Mouse (Mus musculus) lung, postnatal 4 days (tissue): Measurements from ENCODE around the gene Ptgir.

Experiments
- DNase-seq, 2 experiments: peaks; one replicate each; pipeline ENCODE4 v3.0.0; 2021

Ptgir gene

DNA sequence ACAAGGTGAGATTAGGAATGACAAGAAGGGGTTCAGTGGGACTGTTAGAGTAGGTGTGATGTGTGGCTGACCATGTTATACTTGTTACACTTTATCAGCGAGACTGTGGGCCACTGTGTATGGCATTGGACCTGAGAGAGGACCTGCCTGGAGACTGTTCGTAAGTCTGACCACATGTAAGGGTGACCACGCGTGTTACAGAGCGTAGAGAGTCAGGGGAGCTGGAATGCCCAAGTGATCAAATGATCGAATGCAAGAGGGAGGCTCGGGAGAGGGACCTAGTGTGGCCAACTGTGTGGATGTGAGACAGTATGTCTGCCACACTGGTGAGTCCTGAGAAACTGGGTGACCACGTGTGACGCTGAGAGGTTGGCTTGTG is 13.9 kb upstream of the Ptgir start:
- no peak for DNase-seq

DNA sequence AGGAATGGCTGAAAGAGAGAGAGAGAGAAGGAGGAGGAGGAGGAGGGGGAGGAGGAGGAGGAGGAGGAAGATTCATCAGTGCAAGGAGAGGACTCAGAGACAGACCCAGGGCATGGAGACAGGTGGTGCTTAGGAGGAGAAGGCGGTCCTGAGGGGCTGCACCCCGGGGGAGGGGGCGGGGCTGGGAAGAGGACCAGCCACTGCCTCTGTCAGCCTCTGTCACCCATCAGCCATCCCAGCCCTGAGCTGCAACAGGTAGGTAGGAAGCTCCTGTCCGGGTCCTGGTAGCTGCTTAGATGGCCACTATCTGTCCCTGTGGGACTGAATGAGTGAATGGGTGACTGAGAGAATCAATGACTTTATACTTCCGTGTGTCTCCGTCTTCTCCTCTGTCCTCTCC is 12.7 kb upstream of the Ptgir start:
- DNase-seq, result no peak

DNA sequence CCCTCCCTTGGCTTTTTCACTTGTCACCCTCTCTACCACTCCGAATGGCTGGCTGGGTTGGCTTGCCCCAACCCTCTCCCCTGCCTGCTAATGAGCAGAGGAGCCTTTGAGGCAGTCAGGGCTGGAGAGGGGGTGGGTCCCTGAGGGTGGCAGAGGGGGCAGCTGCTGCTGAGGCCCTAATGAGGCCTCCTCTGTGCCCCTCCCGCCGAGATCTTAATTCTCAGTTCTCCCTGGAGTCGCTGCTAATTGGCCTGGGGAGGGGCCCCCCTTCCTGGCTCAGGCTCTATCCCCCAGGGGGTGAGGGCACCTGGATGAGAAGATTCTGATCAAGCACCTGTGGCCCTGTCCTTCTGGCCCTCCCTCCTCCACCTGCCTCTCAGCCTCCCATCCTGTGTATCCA is 12.0 kb upstream of the Ptgir start:
- no peak for DNase-seq

DNA sequence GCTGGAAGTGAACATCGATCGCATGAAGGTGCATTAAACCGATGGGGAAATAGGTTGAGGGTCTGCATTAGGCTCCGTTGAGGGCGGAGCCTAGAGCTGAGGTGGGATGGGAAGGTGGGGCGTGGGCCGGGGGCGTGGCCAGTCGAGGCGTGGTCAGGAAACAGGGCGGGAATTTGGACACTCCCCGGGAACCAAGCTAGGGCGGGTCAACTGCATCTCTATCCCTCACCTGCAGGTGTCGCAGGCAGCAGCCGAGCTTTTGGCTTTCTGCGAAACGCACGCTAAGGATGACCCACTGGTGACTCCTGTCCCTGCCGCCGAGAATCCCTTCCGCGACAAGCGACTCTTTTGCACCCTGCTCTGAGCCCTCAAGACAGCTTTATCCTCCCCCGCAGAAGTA is 11.3 kb upstream of the Ptgir start:
- peak; percentile 86 to 88 for DNase-seq

- DNase-seq, result no peak
Observed at GRCm38 (mm10) chr7:16895511-16895910, 10.8 kb upstream of the Ptgir start.

DNA sequence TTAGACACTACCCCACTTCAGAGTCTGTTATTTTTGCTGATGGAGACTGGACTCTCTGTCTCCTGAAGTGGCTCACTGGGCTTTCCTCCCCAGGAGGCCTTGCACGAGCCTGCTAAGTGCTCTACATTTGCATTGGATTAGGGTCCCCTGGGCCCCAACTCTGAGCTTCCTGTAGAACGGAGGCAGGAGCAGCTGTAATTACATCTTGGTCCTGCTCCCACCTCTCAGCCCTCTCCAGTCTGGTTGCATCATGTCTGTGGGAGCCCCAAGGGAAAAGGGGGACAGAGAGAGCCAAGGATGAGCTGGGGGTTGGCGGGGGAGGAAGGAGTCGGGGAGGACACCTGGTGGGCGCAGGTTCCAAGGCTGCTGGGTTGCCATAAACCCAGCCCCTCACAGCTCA is 5.8 kb upstream of the Ptgir start:
- no peak for DNase-seq

GRCm38 (mm10) chr7:16903439-16903955 is 2.8 kb upstream of the Ptgir start:
- DNase-seq, result peak in 1 of 2 experiments; percentile 17

GRCm38 (mm10) chr7:16904120-16904675 is 2.1 kb upstream of the Ptgir start:
- peak in 1 of 2 experiments; percentile 27 for DNase-seq

- peak; percentile 54 to 55 for DNase-seq
Observed at GRCm38 (mm10) chr7:16905491-16906021, 734 bp upstream of the Ptgir start.

DNA sequence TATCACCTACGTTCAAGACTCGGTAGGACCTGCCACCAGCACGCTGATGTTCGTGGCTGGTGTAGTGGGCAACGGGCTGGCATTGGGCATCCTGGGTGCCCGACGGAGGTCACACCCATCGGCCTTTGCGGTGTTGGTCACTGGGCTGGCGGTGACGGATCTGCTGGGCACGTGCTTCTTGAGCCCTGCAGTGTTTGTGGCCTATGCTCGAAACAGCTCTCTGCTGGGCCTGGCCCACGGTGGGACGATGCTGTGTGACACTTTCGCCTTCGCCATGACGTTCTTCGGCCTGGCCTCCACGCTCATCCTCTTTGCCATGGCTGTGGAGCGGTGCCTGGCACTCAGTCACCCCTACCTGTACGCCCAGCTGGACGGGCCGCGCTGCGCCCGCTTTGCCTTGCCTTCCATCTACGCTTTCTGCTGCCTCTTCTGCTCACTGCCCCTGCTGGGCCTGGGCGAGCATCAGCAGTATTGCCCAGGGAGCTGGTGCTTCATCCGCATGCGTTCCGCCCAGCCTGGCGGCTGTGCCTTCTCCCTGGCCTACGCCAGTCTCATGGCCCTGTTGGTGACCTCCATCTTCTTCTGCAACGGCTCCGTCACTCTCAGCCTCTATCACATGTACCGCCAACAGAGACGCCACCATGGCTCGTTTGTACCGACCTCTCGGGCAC is 734 bp downstream of the Ptgir start:
- DNase-seq, result peak in 1 of 2 experiments; percentile 22

DNA sequence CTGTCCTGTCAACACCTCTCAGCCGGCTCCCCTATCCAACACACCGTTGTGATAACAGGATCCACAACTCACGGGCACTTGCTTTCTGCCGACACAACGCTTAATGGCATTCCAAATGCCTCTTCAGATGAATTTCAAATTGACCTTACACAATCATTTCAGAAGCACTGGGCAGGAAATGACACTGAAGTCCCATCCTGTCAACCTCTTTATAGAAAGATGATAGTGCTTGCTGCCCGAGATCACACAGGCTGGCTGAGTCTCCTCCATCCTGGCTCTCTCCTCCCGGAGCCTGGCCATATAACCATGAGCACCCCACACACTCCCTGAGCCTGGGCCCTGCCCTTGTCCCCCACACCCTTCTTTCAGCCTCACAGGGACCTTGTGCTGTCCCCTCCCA is 1.6 kb downstream of the Ptgir start:
- peak in 1 of 2 experiments; percentile 19 for DNase-seq

DNA sequence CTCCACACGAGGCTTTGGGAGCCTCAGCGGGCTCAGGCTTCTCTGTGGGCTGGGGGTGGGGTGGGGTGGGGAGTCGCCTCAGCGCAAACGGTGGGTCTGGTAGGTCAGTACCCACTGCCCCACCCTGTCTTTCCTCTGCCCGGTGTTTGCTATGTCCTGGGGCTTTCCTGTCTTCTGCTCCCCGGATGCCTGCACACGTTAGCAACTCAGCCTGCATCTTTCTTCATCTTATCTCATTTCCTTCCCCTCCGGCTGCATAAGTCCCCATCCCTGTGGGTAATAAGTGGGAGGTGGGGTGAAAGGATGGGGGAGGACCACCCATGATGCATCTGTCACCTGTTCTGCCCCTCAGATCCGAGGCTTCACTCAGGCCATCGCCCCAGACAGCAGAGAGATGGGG is 2.1 kb downstream of the Ptgir start:
- peak in 1 of 2 experiments; percentile 19 for DNase-seq

GRCm38 (mm10) chr7:16908859-16909258 is 2.6 kb downstream of the Ptgir start:
- DNase-seq, result no peak

GRCm38 (mm10) chr7:16909909-16910308 is 3.6 kb downstream of the Ptgir start:
- peak; percentile 54 to 58 for DNase-seq

DNA sequence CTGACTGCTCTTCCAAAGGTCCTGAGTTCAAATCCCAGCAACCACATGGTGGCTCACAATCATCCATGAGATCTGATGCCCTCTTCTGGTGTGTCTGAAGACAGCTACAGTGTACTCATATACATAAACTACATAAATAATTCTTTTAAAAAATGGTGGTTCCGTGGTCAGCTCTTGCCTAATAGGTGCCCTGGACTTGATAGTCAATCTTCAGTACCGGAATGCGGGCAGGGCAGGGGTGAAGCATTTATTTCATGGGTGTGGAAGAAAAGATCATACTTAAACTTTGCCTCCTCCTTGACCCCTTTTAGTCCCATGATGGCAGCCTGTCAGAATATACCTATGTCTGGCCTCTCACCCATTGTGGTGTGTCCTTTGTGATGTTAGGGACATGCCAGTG is 5.6 kb downstream of the Ptgir start:
- DNase-seq, result no peak

GRCm38 (mm10) chr7:16912360-16912759 is 6.1 kb downstream of the Ptgir start:
- DNase-seq, result peak in 1 of 2 experiments; percentile 47

GRCm38 (mm10) chr7:16913806-16914452 is 7.6 kb downstream of the Ptgir start:
- DNase-seq, result peak; percentile 69 to 83

DNA sequence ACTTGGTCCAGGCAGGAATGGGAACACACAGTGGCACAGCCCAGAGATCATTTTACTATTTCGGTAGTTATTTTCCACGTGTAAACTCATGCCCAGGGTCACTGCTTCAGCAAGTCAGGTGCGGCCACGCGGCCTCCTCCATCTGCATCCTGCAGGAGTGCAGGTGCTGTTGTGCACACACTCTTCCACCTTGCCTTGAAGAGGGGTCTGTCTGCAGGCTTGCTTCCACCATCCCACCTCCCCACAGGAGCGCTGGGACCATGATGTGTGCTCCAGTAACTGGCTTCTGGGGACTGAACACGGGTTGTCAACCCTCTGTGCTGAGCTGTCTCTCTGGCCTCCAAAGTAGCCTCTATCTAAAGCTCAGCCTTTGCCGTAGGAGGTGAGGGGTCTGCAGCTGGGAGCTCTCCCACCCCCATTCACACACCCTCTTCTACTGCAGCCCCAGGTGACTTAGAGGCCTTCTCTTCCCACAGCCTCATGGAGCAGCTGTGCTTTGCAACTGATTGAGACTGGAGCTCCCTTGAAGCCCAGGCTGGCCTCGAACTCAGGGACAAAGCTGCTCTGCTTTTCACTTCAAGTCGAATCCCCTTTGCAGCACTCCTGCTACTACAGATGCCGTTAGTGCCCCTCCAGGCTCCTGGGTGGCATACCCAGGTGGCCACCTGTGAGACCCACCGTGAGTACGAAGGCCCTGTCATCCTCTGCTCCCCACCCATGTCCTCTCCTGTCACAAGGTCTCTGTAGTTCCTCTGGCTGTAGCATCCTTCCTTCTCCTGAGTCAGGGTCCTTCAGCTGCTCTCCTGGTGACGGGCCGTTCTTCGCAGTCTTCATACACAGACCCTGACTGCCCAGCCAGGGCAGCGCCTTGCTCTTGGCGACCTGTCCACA is 8.4 kb downstream of the Ptgir start:
- DNase-seq, result peak in 1 of 2 experiments; percentile 21

- peak in 1 of 2 experiments; percentile 30 for DNase-seq
Observed at GRCm38 (mm10) chr7:16915461-16916340, 9.4 kb downstream of the Ptgir start.

- peak in 1 of 2 experiments; percentile 58 for DNase-seq
Observed at GRCm38 (mm10) chr7:16916342-16917265, 10.3 kb downstream of the Ptgir start.
